Mouse (Mus musculus): ENCODE measurements around the gene Hoxa4. TPM values are rescaled to one million over a fixed set of nuclear protein-coding genes. Genes with fewer than 3 reads are reported as not detected.

Hoxa4 gene
- polyA plus RNA-seq, 1 experiment from 2014 or later: 11.7 TPM

- peak overlapping the region; percentile 87 for H3K4me3 ChIP-seq (ENCODE audit: low read depth, low read length)
- peaks cover 4% of the 10 kb centered on the region; the same call in 1 of the 2 replicates for H3K27me3 ChIP-seq (ENCODE audit: control insufficient read depth, insufficient read depth, low read length)
- H3K4me1 ChIP-seq (ENCODE audit: control insufficient read depth, insufficient read depth, low read length): peaks cover 25% of the 10 kb centered on the region
- WGBS: 11% methylated on average over 5 of the region's 5 CpGs
- peak overlapping the region; percentile 99 for H3K4me2 ChIP-seq (ENCODE audit: low read depth)
- no peak for DNase-seq (ENCODE audit: low spot score)
- H3K36me3 ChIP-seq (ENCODE audit: control insufficient read depth, insufficient read depth, low read length): no peaks in the 10 kb centered on the region
- H3K9me3 ChIP-seq (ENCODE audit: control insufficient read depth, low read length): no peaks in the 10 kb centered on the region
- ATAC-seq (ENCODE audit: insufficient read depth, low FRiP score, low TSS enrichment): no peak
- H3K9ac ChIP-seq (ENCODE audit: low read length): peak overlapping the region; percentile 99
- H3K27ac ChIP-seq (ENCODE audit: low read depth, low read length): peak overlapping the region; percentile 100
These were observed 22.7 kb upstream of the Hoxa4 start for GRCm38 (mm10) chr6:52214271-52214670.

DNA sequence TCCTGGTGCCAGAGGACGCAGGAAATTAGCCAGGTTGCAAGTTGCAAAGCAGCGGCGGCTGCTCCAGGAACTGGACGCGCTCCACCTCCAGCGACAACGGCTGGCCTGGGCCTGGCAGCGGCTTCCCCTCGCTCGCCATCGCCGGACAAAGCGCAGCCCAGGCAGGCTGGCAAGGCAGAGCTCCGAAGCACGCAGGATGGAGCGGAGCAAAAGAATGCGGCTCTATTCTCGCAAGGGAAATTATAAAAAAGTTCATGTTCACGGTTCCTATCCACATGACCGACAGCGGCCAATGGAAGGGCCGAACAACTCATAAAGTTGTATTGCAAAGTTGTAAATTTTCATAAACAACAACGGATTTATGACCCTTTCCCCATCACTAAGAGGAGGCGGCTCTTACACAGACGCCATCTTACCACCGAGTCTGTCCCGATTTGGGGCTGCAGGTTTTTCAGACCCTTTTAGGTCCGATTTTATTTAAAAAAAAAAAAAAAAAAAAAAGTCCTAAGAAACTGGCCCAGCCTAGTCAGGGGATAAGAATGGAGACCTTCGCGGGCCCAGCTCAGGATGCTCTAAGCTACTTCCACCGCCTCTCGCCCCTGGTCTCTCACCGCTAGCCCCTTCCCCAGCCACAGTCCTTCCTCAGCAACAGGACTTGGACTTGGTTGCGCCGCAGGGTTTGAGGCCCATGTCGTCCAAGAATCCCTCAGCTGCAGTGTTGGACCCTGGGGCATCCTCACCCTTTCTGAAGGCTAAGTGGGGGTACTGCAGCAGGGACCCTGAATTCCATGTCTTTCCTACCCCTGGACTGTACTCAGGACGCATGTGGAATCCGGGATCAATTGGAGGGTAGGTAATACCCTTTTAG lies 21.8 kb upstream of the Hoxa4 start, which contains the start of the genes Hoxa3 and Gm28308:
Gene Hoxa3, minus strand, starts transcription at position 218 of the 868 bp plus-strand sequence.
Gene Gm28308, minus strand, starts transcription at position 221 of the 868 bp plus-strand sequence.
- peaks cover 4% of the 10 kb centered on the region; the same call in 1 of the 2 replicates for H3K27me3 ChIP-seq (ENCODE audit: control insufficient read depth, insufficient read depth, low read length)
- peak; percentile 68 for DNase-seq (ENCODE audit: low spot score)

GRCm38 (mm10) chr6:52212556-52213118 lies 21.1 kb upstream of the Hoxa4 start:
- Histone ChIP-seq H3K36me3 (ENCODE audit: control insufficient read depth, insufficient read depth, low read length) (no peaks in the 10 kb centered on the region), H3K9ac (ENCODE audit: low read length) (peak overlapping the region; percentile 99), H3K4me2 (ENCODE audit: low read depth) (peak overlapping the region; percentile 99), H3K27me3 (ENCODE audit: control insufficient read depth, insufficient read depth, low read length) (peaks cover 4% of the 10 kb centered on the region; the same call in 1 of the 2 replicates), H3K4me3 (ENCODE audit: low read depth, low read length) (peak overlapping the region; percentile 87), H3K27ac (ENCODE audit: low read depth, low read length) (peak overlapping the region; percentile 100), H3K4me1 (ENCODE audit: control insufficient read depth, insufficient read depth, low read length) (peaks cover 23% of the 10 kb centered on the region), H3K9me3 (ENCODE audit: control insufficient read depth, low read length) (no peaks in the 10 kb centered on the region)
- ATAC-seq (ENCODE audit: insufficient read depth, low FRiP score, low TSS enrichment): no peak
- peak; percentile 48 for DNase-seq (ENCODE audit: low spot score)
- WGBS: 2% methylated on average over 22 of the region's 22 CpGs

More for the DNA sequence above, 21.8 kb upstream of the Hoxa4 start, which contains the start of the genes Hoxa3 and Gm28308:
- peak; percentile 49; the same call in 1 of the 2 replicates for ATAC-seq (ENCODE audit: insufficient read depth, low FRiP score, low TSS enrichment)
- peak within 1 kb of the TSS; percentile 87 for H3K4me3 ChIP-seq (ENCODE audit: low read depth, low read length)
- H3K4me2 ChIP-seq (ENCODE audit: low read depth): peak within 1 kb of the TSS; percentile 99
- peak within 1 kb of the TSS; percentile 100 for H3K27ac ChIP-seq (ENCODE audit: low read depth, low read length)
- H3K4me1 ChIP-seq (ENCODE audit: control insufficient read depth, insufficient read depth, low read length): peaks cover 28% of the 10 kb centered on the region
- H3K9ac ChIP-seq (ENCODE audit: low read length): peak within 1 kb of the TSS; percentile 99
- 4% methylated on average over 38 of the region's 38 CpGs for WGBS
- H3K9me3 ChIP-seq (ENCODE audit: control insufficient read depth, low read length): no peaks in the 10 kb centered on the region
- H3K36me3 ChIP-seq (ENCODE audit: control insufficient read depth, insufficient read depth, low read length): no peaks in the 10 kb centered on the region

DNA sequence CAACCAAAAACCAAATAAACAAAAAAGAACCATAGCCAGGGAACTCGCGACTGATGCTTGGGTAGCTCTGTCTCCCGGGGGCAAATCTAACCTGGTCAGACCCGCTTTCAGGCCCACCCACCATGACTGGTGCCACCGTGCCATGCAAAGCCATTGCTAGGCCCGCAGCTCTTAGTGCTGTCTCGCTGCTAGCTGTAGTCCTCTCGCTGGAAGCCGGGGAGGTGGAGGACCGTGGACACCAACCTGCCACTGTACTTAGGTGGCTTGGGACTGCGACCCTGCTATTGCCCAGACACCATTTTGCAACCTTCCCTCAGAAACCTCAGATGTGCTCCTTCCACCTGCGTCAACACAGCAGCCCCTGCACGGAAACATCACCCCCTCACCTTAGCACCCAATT lies 20.4 kb upstream of the Hoxa4 start:
- H3K27ac ChIP-seq (ENCODE audit: low read depth, low read length): peak overlapping the region; percentile 100
- peaks cover 4% of the 10 kb centered on the region; the same call in 1 of the 2 replicates for H3K27me3 ChIP-seq (ENCODE audit: control insufficient read depth, insufficient read depth, low read length)
- DNase-seq (ENCODE audit: low spot score) (peak; percentile 50), ATAC-seq (ENCODE audit: insufficient read depth, low FRiP score, low TSS enrichment) (no peak)
- under 1% methylated on average over 13 of the region's 13 CpGs for WGBS
- H3K4me2 ChIP-seq (ENCODE audit: low read depth): peak overlapping the region; percentile 99
- H3K4me3 ChIP-seq (ENCODE audit: low read depth, low read length): peak overlapping the region; percentile 87
- H3K4me1 ChIP-seq (ENCODE audit: control insufficient read depth, insufficient read depth, low read length): peaks cover 28% of the 10 kb centered on the region
- H3K9ac ChIP-seq (ENCODE audit: low read length): peak overlapping the region; percentile 99
- no peaks in the 10 kb centered on the region for H3K9me3 ChIP-seq (ENCODE audit: control insufficient read depth, low read length)
- H3K36me3 ChIP-seq (ENCODE audit: control insufficient read depth, insufficient read depth, low read length): no peaks in the 10 kb centered on the region

DNA sequence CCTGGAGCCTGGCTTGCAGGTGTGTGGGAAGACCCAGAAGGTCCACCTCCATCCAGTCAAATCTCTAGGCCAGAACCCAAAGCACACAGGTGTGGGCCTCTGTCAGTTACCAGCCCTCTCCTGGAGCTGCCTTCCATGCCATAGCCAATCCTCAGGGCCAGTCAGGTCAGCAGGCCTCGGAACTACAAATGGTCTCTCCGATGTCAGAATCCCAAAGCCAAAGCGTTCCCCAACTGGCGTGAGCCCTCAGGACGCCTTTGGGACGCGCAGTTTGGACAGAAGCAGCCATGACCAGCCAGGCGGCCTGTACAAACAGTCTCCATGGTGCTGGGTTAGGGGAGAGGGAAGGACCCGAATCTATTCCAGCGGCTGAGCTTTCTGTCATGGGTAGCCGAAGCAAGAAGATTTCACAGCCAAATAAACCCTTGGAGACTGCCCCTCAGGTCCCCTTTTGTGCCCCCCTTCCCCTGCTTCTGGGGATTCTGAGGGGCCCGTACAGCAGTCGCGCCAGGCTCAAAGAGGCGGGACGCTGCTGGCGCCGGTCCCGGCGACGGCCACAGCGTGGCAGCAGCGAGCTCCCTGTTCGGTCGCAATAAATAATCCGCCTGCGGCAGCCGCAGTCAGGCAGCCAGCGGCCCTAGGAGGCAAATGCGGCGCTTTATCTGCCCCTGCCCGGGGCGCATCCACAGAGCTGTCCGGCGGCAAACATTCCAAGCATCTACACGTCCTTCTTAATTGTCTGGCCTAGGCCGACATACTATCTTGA lies 19.8 kb upstream of the Hoxa4 start:
- DNase-seq (ENCODE audit: low spot score) (peak; percentile 91), ATAC-seq (ENCODE audit: insufficient read depth, low FRiP score, low TSS enrichment) (peak; percentile 25)
- Histone ChIP-seq H3K36me3 (ENCODE audit: control insufficient read depth, insufficient read depth, low read length) (no peaks in the 10 kb centered on the region; the same call in 1 of the 2 replicates), H3K4me1 (ENCODE audit: control insufficient read depth, insufficient read depth, low read length) (peaks cover 33% of the 10 kb centered on the region), H3K27ac (ENCODE audit: low read depth, low read length) (peak overlapping the region; percentile 100), H3K4me3 (ENCODE audit: low read depth, low read length) (peak overlapping the region; percentile 87), H3K4me2 (ENCODE audit: low read depth) (peak overlapping the region; percentile 99), H3K9me3 (ENCODE audit: control insufficient read depth, low read length) (no peaks in the 10 kb centered on the region), H3K27me3 (ENCODE audit: control insufficient read depth, insufficient read depth, low read length) (peaks cover 4% of the 10 kb centered on the region; the same call in 1 of the 2 replicates), H3K9ac (ENCODE audit: low read length) (peak overlapping the region; percentile 99)
- WGBS: under 1% methylated on average over 37 of the region's 37 CpGs

DNA sequence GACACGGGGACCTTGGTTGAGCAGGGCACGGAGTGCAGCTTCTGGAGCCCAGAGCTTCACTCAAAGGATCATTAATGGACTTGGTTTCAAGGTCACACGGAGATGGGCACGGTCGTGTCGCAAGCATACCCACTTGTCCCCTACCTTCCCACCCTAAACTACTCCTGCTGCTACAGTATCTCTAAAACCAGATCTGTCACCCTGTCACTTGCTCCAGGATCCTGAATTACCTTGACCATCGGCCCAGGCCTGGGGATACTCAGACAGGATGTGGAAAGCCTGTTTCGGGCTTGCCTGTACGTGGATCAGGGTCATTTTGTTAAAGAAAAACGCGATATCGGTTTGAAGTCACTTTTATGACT lies 18.1 kb upstream of the Hoxa4 start:
- Histone ChIP-seq H3K4me2 (ENCODE audit: low read depth) (peak overlapping the region; percentile 99), H3K9ac (ENCODE audit: low read length) (peak overlapping the region; percentile 99)

DNA sequence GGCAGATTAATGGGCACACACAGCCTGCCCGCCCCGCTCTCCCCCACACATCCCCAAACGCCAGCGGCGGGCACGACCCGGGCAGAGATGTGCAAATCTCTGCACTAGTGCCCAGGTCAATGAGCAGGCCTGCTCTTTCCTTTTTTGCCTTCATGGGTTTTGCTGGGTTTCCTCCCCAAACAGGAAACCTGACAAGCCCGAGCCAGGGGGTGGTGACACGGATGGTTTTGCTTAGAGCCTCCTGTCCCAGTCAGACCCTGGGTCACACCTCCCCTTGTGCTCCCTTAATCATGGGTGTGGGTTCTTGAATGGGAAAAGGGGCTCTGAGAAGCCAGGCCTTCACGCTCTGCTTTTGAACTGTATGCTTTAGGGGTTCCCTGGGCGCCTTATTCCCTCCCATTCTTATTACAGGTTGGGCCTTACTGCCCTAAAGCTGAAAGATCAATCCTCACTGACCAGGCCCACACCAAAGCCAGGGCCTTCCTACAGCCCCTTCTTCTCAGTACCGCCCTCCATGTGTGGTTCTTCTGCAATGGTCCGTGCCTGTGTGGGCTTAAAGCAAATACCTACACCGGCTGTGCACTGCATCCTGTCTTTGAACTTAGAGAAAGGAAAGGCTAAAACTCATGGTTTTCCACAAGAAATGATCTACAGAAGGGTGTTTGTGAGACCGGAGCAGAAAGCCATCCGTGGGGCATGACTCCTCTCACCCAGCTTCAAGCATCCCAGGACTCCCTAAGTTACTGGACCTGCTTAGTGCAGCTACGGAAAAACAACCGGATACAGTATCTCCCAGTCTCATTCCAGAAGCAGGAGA lies 17.5 kb upstream of the Hoxa4 start:
- ATAC-seq (ENCODE audit: insufficient read depth, low FRiP score, low TSS enrichment) (no peak), DNase-seq (ENCODE audit: low spot score) (peak; percentile 49)
- Histone ChIP-seq H3K9ac (ENCODE audit: low read length) (peak overlapping the region; percentile 99), H3K4me3 (ENCODE audit: low read depth, low read length) (peak overlapping the region; percentile 87), H3K4me2 (ENCODE audit: low read depth) (peak overlapping the region; percentile 99), H3K9me3 (ENCODE audit: control insufficient read depth, low read length) (no peaks in the 10 kb centered on the region), H3K4me1 (ENCODE audit: control insufficient read depth, insufficient read depth, low read length) (peaks cover 40% of the 10 kb centered on the region), H3K27ac (ENCODE audit: low read depth, low read length) (peak overlapping the region; percentile 100), H3K27me3 (ENCODE audit: control insufficient read depth, insufficient read depth, low read length) (no peaks in the 10 kb centered on the region), H3K36me3 (ENCODE audit: control insufficient read depth, insufficient read depth, low read length) (peaks cover 7% of the 10 kb centered on the region)
- WGBS: 2% methylated on average over 17 of the region's 18 CpGs

More for the DNA sequence above, 18.1 kb upstream of the Hoxa4 start:
- peaks cover 7% of the 10 kb centered on the region for H3K36me3 ChIP-seq (ENCODE audit: control insufficient read depth, insufficient read depth, low read length)
- H3K27ac ChIP-seq (ENCODE audit: low read depth, low read length): peak overlapping the region; percentile 100
- ATAC-seq (ENCODE audit: insufficient read depth, low FRiP score, low TSS enrichment): no peak
- H3K27me3 ChIP-seq (ENCODE audit: control insufficient read depth, insufficient read depth, low read length): no peaks in the 10 kb centered on the region
- H3K9me3 ChIP-seq (ENCODE audit: control insufficient read depth, low read length): no peaks in the 10 kb centered on the region
- peak overlapping the region; percentile 87 for H3K4me3 ChIP-seq (ENCODE audit: low read depth, low read length)
- no peak for DNase-seq (ENCODE audit: low spot score)
- 4% methylated on average over 12 of the region's 12 CpGs for WGBS
- H3K4me1 ChIP-seq (ENCODE audit: control insufficient read depth, insufficient read depth, low read length): peaks cover 43% of the 10 kb centered on the region

Measured in neural tube, embryonic 11.5 days (tissue).